In the genomic region with DNA sequence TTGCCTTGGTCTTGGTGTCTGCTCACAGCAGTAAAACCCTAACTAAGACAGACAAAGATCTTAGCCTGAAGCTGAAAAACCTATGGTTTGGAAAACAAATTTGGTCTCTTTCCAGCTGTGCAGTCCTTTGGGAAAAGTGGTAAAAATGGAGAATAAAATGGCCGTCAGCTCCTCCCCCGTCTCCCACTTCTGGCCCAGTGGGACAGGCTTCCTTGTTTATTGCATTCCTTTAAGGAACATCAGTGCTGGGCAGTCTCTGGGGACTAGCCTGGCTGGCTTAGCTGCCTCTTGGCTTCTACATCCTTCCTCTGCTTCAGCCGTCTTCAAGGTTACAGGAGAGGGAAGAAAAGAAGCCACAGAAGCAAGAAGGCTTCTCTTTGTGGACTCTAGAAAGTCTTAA, we compare ENCODE assay signal across 16 mouse cellular contexts. TPM values are rescaled to one million over a fixed set of nuclear protein-coding genes. Genes with fewer than 3 reads are reported as not detected.
DNase-seq lines count a peak whose midpoint lies in the region; TF ChIP-seq lines count a peak whose summit lies in the region.
"Had no signal": no experiment of that assay in that cellular context is flagged by ENCODE, and none has a peak within 500 bp of the region (broad histone marks: within the 10 kb centered on the region; RNA-seq: fewer than 3 reads in every experiment).

No protein-coding gene starts in this region.

- TF ChIP-seq POLR2A in cortical plate, adult 2 months (IDR thresholded peaks at IDR 0.05; ENCODE audit: extremely low read depth, insufficient read depth, low read length) = no peak

- intact Hi-C loops in heart, postnatal 25 days (cut with DNase I) = no loop called here

- H3K4me1 ChIP-seq in cortical plate, adult 2 months (ENCODE audit: control insufficient read depth, insufficient read depth, low read length) = no peaks in the 10 kb centered on the region; the same call in 1 of the 2 replicates
- H3K4me1 ChIP-seq: forebrain, embryonic 15.5 days had no signal

- peak; percentile 26 to 28 for DNase-seq in kidney, adult 8-10 months
- DNase-seq in kidney, adult 11 months = no peak
- DNase-seq in heart, postnatal 25 days (ENCODE audit: low spot score) = peak; percentile 33
- DNase-seq in skeletal muscle tissue, adult 2 months (ENCODE audit: low read depth, low spot score) = peak; percentile 82
- DNase-seq in frontal cortex, postnatal 25 days (ENCODE audit: low spot score in 2 of 2) = no peak
- DNase-seq in cerebellum, postnatal 4 days (ENCODE audit: low spot score in 2 of 2) = no peak
- DNase-seq: cerebellum, adult 11 months; liver; thymus, postnatal 4 days had no signal

- 0 out of 2 replicates have a peak overlapping the region, but pooled peaks have one; percentile 49 for H3K27ac ChIP-seq in cortical plate, adult 2 months (ENCODE audit: insufficient read depth, low read length)
- H3K27ac ChIP-seq: embryonic facial prominence, embryonic 13.5 days; forebrain, embryonic 15.5 days; heart, embryonic 15.5 days had no signal

- no peak overlapping the region for H3K4me3 ChIP-seq in cortical plate, adult 2 months (ENCODE audit: insufficient read depth, low read length)
- H3K4me3 ChIP-seq: embryonic facial prominence, embryonic 13.5 days; forebrain, embryonic 15.5 days; heart, embryonic 15.5 days; myocyte had no signal

- no peak for TF ChIP-seq CTCF in cortical plate, adult 2 months (IDR thresholded peaks at IDR 0.05; ENCODE audit: extremely low read depth, insufficient read depth, low read length)

RNA-seq across cellular contexts. Expression of a gene that starts 23.1 kb away (rescaled TPM):
- 219 and 220 TPM in 2 replicates for polyA plus RNA-seq in cortical plate, adult 2 months (2012; rRNA removed)
- total RNA-seq in heart, postnatal 25 days (2021) = 1 to 10 TPM; 3.1 to 3.4 TPM
- total RNA-seq: megakaryocyte progenitor cell, adult 5-6 weeks had no signal
- polyA plus RNA-seq: inflammation-experienced regulatory T-cells, adult 6 months had no signal

RNA-seq across cellular contexts. Expression of a gene that starts 27.3 kb away (rescaled TPM):
- polyA plus RNA-seq in cortical plate, adult 2 months (2012; rRNA removed) = 0.58 and 0.87 TPM in 2 replicates
- total RNA-seq in heart, postnatal 25 days (2021) = 1 to 10 TPM; 2.7 to 3.8 TPM
- total RNA-seq: megakaryocyte progenitor cell, adult 5-6 weeks had no signal
- polyA plus RNA-seq: inflammation-experienced regulatory T-cells, adult 6 months had no signal

RNA-seq across cellular contexts. Expression of a gene that starts 38.4 kb away (rescaled TPM):
- polyA plus RNA-seq in cortical plate, adult 2 months (2012; rRNA removed) = 82.7 and 88.6 TPM in 2 replicates
- total RNA-seq in heart, postnatal 25 days (2021) = 100 to 1,000 TPM; 391 to 392 TPM

Comparison
In these comparisons a context has a peak if more than half of its experiments do, and no peak if none do; other contexts are left out.
1. DNase-seq: peak in kidney, adult 8-10 months (2 of 2), heart, postnatal 25 days (single experiment) and skeletal muscle tissue, adult 2 months (single experiment); none in kidney, adult 11 months (single experiment), frontal cortex, postnatal 25 days (0 of 2) and cerebellum, postnatal 4 days (0 of 2).